Mouse (Mus musculus) megakaryocyte, embryonic 14.5 days (primary cell): ENCODE measurements at regions not wholly inside any gene's neighbourhood (a gene's known extent, or its start where the extent isn't known, plus 50 kb on each side); places are given as distances from the start of the nearest gene placed in this dataset.

ENCODE experiments used
- FLI1 ChIP-seq: IDR thresholded peaks from 2 replicates; pipeline ENCODE4 v1.6.1; 2012; ENCODE audit warnings: low read length, inconsistent platforms, mixed read lengths
- GATA1 ChIP-seq: IDR thresholded peaks from 3 replicates; pipeline ENCODE4 v1.6.1; 2012; ENCODE audit warnings: mixed read lengths, low read length, inconsistent platforms, borderline replicate concordance

GRCm38 (mm10) chr13:28417431-28417928, 160.2 kb downstream of the Gm11361 start:
- no peak for TF ChIP-seq GATA1
- TF ChIP-seq FLI1 = no peak
